Mouse (Mus musculus) stomach, postnatal 0 days (tissue): ENCODE measurements at regions not wholly inside any gene's neighbourhood (a gene's known extent, or its start where the extent isn't known, plus 50 kb on each side); places are given as distances from the start of the nearest gene placed in this dataset.

Experiments used
- ATAC-seq: fragments of 200-750 bp; cut with Nextera tagmentation; 2 replicates; pipeline ENCODE4 v1.8.0; 2017; ENCODE audit not compliant: low FRiP score, low TSS enrichment
- DNase-seq: peaks from one replicate; pipeline ENCODE4 v3.0.0-alpha.2; 2016; ENCODE audit warnings: low spot score
- H3K27ac ChIP-seq: fragments of 300-500 bp; sonication (generic); replicated peaks from 2 replicates; pipeline ENCODE4 v1.5.1; 2014; ENCODE audit warnings: mild to moderate bottlenecking, control low read depth
- H3K27me3 ChIP-seq: fragments of 300-500 bp; sonication (generic); 2 replicates; pipeline ENCODE4 v1.6.1; 2014; ENCODE audit warnings: low read length; ENCODE audit not compliant: control insufficient read depth, insufficient read depth
- H3K36me3 ChIP-seq: fragments of 300-500 bp; sonication (generic); 2 replicates; pipeline ENCODE4 v1.6.1; 2014; ENCODE audit warnings: low read length, mixed read lengths; ENCODE audit not compliant: control insufficient read depth, insufficient read depth
- H3K4me1 ChIP-seq: fragments of 300-500 bp; sonication (generic); replicated peaks from 2 replicates; pipeline ENCODE4 v1.6.1; 2014; ENCODE audit warnings: antibody characterized with exemption; ENCODE audit not compliant: control insufficient read depth, insufficient read depth
- H3K4me2 ChIP-seq: fragments of 300-500 bp; sonication (generic); replicated peaks from 2 replicates; pipeline ENCODE4 v1.6.1; 2014; ENCODE audit warnings: low read depth, mild to moderate bottlenecking, control low read depth, moderate library complexity
- H3K4me3 ChIP-seq: fragments of 300-500 bp; sonication (generic); 2 replicates; pipeline ENCODE4 v1.5.1; 2014; ENCODE audit warnings: low read depth, low read length, control low read depth
- H3K9ac ChIP-seq: fragments of 300-500 bp; sonication (generic); 2 replicates; pipeline ENCODE4 v1.6.1; 2014; ENCODE audit warnings: mild to moderate bottlenecking, low read length, control low read depth, mixed read lengths
- H3K9me3 ChIP-seq: fragments of 300-500 bp; sonication (generic); 2 replicates; pipeline ENCODE4 v1.6.1; 2016; ENCODE audit warnings: low read length; ENCODE audit not compliant: control insufficient read depth
- CTCF ChIP-seq: IDR thresholded peaks from 2 replicates; pipeline ENCODE4 v1.5.1; 2016; ENCODE audit warnings: antibody characterized with exemption, low read depth, mild to moderate bottlenecking, moderate library complexity
- EP300 ChIP-seq: optimal IDR thresholded peaks from 2 replicates; pipeline ENCODE3; 2016; ENCODE audit warnings: antibody characterized with exemption
- WGBS: fragments of 180-500 bp; shearing (Covaris S2); extraction: QIAGEN DNeasy Blood & Tissue Kit; methylation state at CpG from one replicate; pipeline ENCODE4 v1.1.7; 2014; 5-methylcytosine and 5-hydroxymethylcytosine counted together

GRCm38 (mm10) chr9:61028775-61029401 is 234.5 kb downstream of the Uaca start:
- Histone ChIP-seq H3K9me3 (no peaks in the 10 kb centered on the region), H3K4me3 (no peak overlapping the region), H3K4me2 (no peak overlapping the region), H3K4me1 (0 out of 2 replicates have a peak, but pooled peaks cover 4% of the 10 kb centered on the region), H3K36me3 (no peaks in the 10 kb centered on the region), H3K9ac (no peak overlapping the region), H3K27me3 (no peaks in the 10 kb centered on the region), H3K27ac (no peak overlapping the region)
- WGBS: 49% methylated on average over 12 of the region's 12 CpGs
- ATAC-seq (no peak), DNase-seq (no peak)
- TF ChIP-seq CTCF (no peak), EP300 (no peak)

GRCm38 (mm10) chr9:61031699-61032447 is 237.5 kb downstream of the Uaca start:
- Histone ChIP-seq H3K9ac (no peak overlapping the region), H3K4me3 (no peak overlapping the region), H3K27me3 (no peaks in the 10 kb centered on the region), H3K27ac (no peak overlapping the region; the same call in 1 of the 2 replicates), H3K4me2 (no peak overlapping the region), H3K36me3 (no peaks in the 10 kb centered on the region), H3K9me3 (no peaks in the 10 kb centered on the region), H3K4me1 (0 out of 2 replicates have a peak, but pooled peaks cover 4% of the 10 kb centered on the region)
- TF ChIP-seq EP300 (no peak), CTCF (no peak)
- 66% methylated on average over 26 of the region's 26 CpGs for WGBS
- ATAC-seq: no peak
- no peak for DNase-seq

GRCm38 (mm10) chr9:61032448-61033433 is 238.4 kb downstream of the Uaca start:
- no peak for DNase-seq
- Histone ChIP-seq H3K4me3 (no peak overlapping the region), H3K9ac (no peak overlapping the region), H3K4me1 (0 out of 2 replicates have a peak, but pooled peaks cover 4% of the 10 kb centered on the region), H3K36me3 (no peaks in the 10 kb centered on the region), H3K9me3 (no peaks in the 10 kb centered on the region), H3K27me3 (no peaks in the 10 kb centered on the region), H3K4me2 (no peak overlapping the region; the same call in 1 of the 2 replicates), H3K27ac (peak overlapping the region; percentile 69; the same call in 1 of the 2 replicates)
- ATAC-seq: no peak
- no peak for TF ChIP-seq CTCF
- TF ChIP-seq EP300: no peak
- 57% methylated on average over 23 of the region's 23 CpGs for WGBS

GRCm38 (mm10) chr9:61033593-61033992 is 239.3 kb downstream of the Uaca start:
- DNase-seq: no peak
- 51% methylated on average over 9 of the region's 9 CpGs for WGBS

GRCm38 (mm10) chr9:61042063-61042462 is 247.7 kb downstream of the Uaca start:
- Histone ChIP-seq H3K9ac (0 out of 2 replicates have a peak overlapping the region, but pooled peaks have one; percentile 13), H3K4me1 (no peaks in the 10 kb centered on the region), H3K27ac (no peak overlapping the region), H3K4me2 (no peak overlapping the region), H3K36me3 (no peaks in the 10 kb centered on the region), H3K27me3 (no peaks in the 10 kb centered on the region), H3K4me3 (no peak overlapping the region), H3K9me3 (no peaks in the 10 kb centered on the region)
- TF ChIP-seq CTCF (no peak), EP300 (no peak)
- WGBS: 67% methylated on average over 2 of the region's 2 CpGs
- no peak for DNase-seq
- ATAC-seq: no peak; the same call in 1 of the 2 replicates

More at GRCm38 (mm10) chr9:61033593-61033992, 239.3 kb downstream of the Uaca start:
- Histone ChIP-seq H3K4me1 (0 out of 2 replicates have a peak, but pooled peaks cover 4% of the 10 kb centered on the region), H3K27me3 (no peaks in the 10 kb centered on the region), H3K4me2 (no peak overlapping the region), H3K4me3 (no peak overlapping the region), H3K9ac (no peak overlapping the region), H3K27ac (peak overlapping the region; percentile 69; the same call in 1 of the 2 replicates), H3K36me3 (no peaks in the 10 kb centered on the region), H3K9me3 (no peaks in the 10 kb centered on the region)
- peak; percentile 67 for ATAC-seq
- TF ChIP-seq EP300: no peak
- TF ChIP-seq CTCF: no peak
